Mouse (Mus musculus): Measurements from ENCODE around the gene Zcchc7.
A peak's percentile ranks its signal among the peaks of the same experiment; 100 is the strongest.
"Not testable (repeated sequence)": the region's sequence is repeated elsewhere in the genome, so short reads cannot be mapped to it uniquely, and the experiment has no call there.

The Zcchc7 gene

GRCm38 (mm10) chr4:44917312-44917848, 161.7 kb downstream of the Zcchc7 start:
- DNase-seq (ENCODE audit: low read depth, low spot score), result no peak

GRCm38 (mm10) chr4:44917907-44918306, 162.2 kb downstream of the Zcchc7 start:
- no peak for DNase-seq (ENCODE audit: low read depth, low spot score)

GRCm38 (mm10) chr4:44920831-44921230, 165.2 kb downstream of the Zcchc7 start:
- DNase-seq (ENCODE audit: low read depth, low spot score), result no peak

- DNase-seq (ENCODE audit: low read depth, low spot score), result no peak
Observed at GRCm38 (mm10) chr4:44922466-44923128, 166.9 kb downstream of the Zcchc7 start.

- no peak for DNase-seq (ENCODE audit: low read depth, low spot score)
Observed at GRCm38 (mm10) chr4:44923129-44923481, 167.4 kb downstream of the Zcchc7 start.

GRCm38 (mm10) chr4:44927934-44928333, 172.3 kb downstream of the Zcchc7 start:
- no peak for DNase-seq (ENCODE audit: low read depth, low spot score)

- DNase-seq (ENCODE audit: low read depth, low spot score), result no peak
Observed at GRCm38 (mm10) chr4:44928790-44929189, 173.1 kb downstream of the Zcchc7 start.

GRCm38 (mm10) chr4:44930406-44930805, 174.7 kb downstream of the Zcchc7 start:
- no peak for DNase-seq (ENCODE audit: low read depth, low spot score)

GRCm38 (mm10) chr4:44931732-44932131, 176.1 kb downstream of the Zcchc7 start:
- peak; percentile 55 for DNase-seq (ENCODE audit: low read depth, low spot score)

GRCm38 (mm10) chr4:44938359-44939340, 183.0 kb downstream of the Zcchc7 start:
- DNase-seq (ENCODE audit: low read depth, low spot score), result no peak

GRCm38 (mm10) chr4:44939576-44940249, 184.0 kb downstream of the Zcchc7 start:
- no peak for DNase-seq (ENCODE audit: low read depth, low spot score)

- no peak for DNase-seq (ENCODE audit: low read depth, low spot score)
Observed at GRCm38 (mm10) chr4:44940286-44940685, 184.6 kb downstream of the Zcchc7 start.

- DNase-seq (ENCODE audit: low read depth, low spot score), result no peak
Observed at GRCm38 (mm10) chr4:44942237-44942636, 186.6 kb downstream of the Zcchc7 start.

- no peak for DNase-seq (ENCODE audit: low read depth, low spot score)
Observed at GRCm38 (mm10) chr4:44943480-44943879, 187.8 kb downstream of the Zcchc7 start.

- no peak for DNase-seq (ENCODE audit: low read depth, low spot score)
Observed at GRCm38 (mm10) chr4:44944426-44945075, 188.9 kb downstream of the Zcchc7 start.

- DNase-seq (ENCODE audit: low read depth, low spot score), result not testable (repeated sequence)
Observed at GRCm38 (mm10) chr4:44946126-44946525, 190.4 kb downstream of the Zcchc7 start.

GRCm38 (mm10) chr4:44947464-44947863, 191.8 kb downstream of the Zcchc7 start:
- DNase-seq (ENCODE audit: low read depth, low spot score), result no peak

GRCm38 (mm10) chr4:44948314-44948713, 192.6 kb downstream of the Zcchc7 start:
- no peak for DNase-seq (ENCODE audit: low read depth, low spot score)

- DNase-seq (ENCODE audit: low read depth, low spot score), result no peak
Observed at GRCm38 (mm10) chr4:44953041-44953440, 197.4 kb downstream of the Zcchc7 start.

GRCm38 (mm10) chr4:44958776-44959175, 203.1 kb downstream of the Zcchc7 start:
- no peak for DNase-seq (ENCODE audit: low read depth, low spot score)

GRCm38 (mm10) chr4:44959220-44959619, 203.5 kb downstream of the Zcchc7 start:
- no peak for DNase-seq (ENCODE audit: low read depth, low spot score)

Measured in brain, adult 2 months (tissue).